Mouse (Mus musculus) spleen, adult 2 months (tissue): ENCODE results near the gene Fkbp4.

Experiments
- CTCF ChIP-seq: fragments of 200-500 bp; IDR thresholded peaks from 2 replicates; pipeline ENCODE4 v1.5.1; 2011; ENCODE audit warnings: mild to moderate bottlenecking, inconsistent platforms; ENCODE audit not compliant: insufficient read depth, insufficient read length, insufficient replicate concordance; ENCODE audit errors: extremely low read depth
- POLR2A ChIP-seq: fragments of 200-500 bp; IDR thresholded peaks from 2 replicates; pipeline ENCODE4 v1.6.1; 2011; ENCODE audit warnings: low read depth, low read length, inconsistent platforms

DNA sequence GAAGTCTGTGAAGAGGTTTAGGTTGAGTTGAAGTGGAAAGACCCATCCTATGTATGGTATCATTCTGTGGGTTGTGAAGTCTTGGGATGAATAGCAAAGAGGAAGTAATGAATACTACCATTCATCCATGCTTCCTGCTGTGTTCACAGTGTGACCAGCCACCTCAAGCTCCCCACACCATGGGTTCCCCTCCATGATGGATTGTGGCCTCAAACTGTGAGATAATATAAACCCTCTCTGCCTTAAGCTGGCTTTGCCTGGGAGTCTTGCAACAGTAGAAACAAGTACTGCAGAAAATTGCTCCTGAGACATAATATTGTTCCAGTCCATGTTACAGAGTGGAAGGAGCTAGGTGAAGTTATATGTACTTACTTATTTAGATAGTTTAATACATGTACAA is 23.1 kb upstream of the Fkbp4 start:
- TF ChIP-seq CTCF (no peak), POLR2A (no peak)
